ENCODE assay signal across 8 mouse cellular contexts in genomic region chr3:79153039-79153487, GRCm38 (mm10).
DNase-seq lines count a peak whose midpoint lies in the region; ATAC-seq lines count a peak whose summit lies in the region.

No protein-coding gene starts in this region.

- ATAC-seq in erythroblast, adult 5-6 weeks (replicated peaks; ENCODE audit: low FRiP score, poor library complexity, severe bottlenecking) = no peak
- ATAC-seq in midbrain, embryonic 13.5 days = no peak

- 84% methylated on average over 5 of the region's 5 CpGs for WGBS in midbrain, embryonic 13.5 days

- no peaks in the 10 kb centered on the region for H3K27me3 ChIP-seq in midbrain, embryonic 13.5 days

- no peaks in the 10 kb centered on the region for H3K9me3 ChIP-seq in midbrain, embryonic 13.5 days

- H3K36me3 ChIP-seq in midbrain, embryonic 13.5 days = no peaks in the 10 kb centered on the region

- H3K4me3 ChIP-seq in midbrain, embryonic 13.5 days (replicated peaks) = no peak overlapping the region

- no peak overlapping the region for H3K4me2 ChIP-seq in midbrain, embryonic 13.5 days (replicated peaks)

- DNase-seq in layer of hippocampus, adult 9-11 months = peak; percentile 22
- no peak for DNase-seq in layer of hippocampus, postnatal 25 days (ENCODE audit: extremely low spot score in 1 of 2, low spot score in 1 of 2)
- peak; percentile 22 for DNase-seq in adipocyte (ENCODE audit: low spot score)
- DNase-seq in induced T-regulatory cell, adult 2 months (ENCODE audit: low read depth) = peak; percentile 69
- DNase-seq in natural killer cell, adult 2 months (ENCODE audit: low spot score in 2 of 2) = peak; percentile 66 to 68
- no peak for DNase-seq in c-Kit-positive CD71-positive TER-119-positive erythroid progenitor cells, embryonic 14.5 days (ENCODE audit: low spot score)

- no peak overlapping the region for H3K27ac ChIP-seq in midbrain, embryonic 13.5 days

- H3K4me1 ChIP-seq in midbrain, embryonic 13.5 days (replicated peaks) = 0 out of 2 replicates have a peak, but pooled peaks cover 3% of the 10 kb centered on the region

- no peak overlapping the region for H3K9ac ChIP-seq in midbrain, embryonic 13.5 days (replicated peaks)

Comparison
In these comparisons a context has a peak if more than half of its experiments do, and no peak if none do; other contexts are left out.
1. DNase-seq: peak in layer of hippocampus, adult 9-11 months (single experiment), adipocyte (single experiment), induced T-regulatory cell, adult 2 months (single experiment) and natural killer cell, adult 2 months (2 of 2); none in layer of hippocampus, postnatal 25 days (0 of 2) and c-Kit-positive CD71-positive TER-119-positive erythroid progenitor cells, embryonic 14.5 days (single experiment).